Comparison of ENCODE assay signal across 23 mouse cellular contexts in genomic region chr11:110414263-110414662, GRCm38 (mm10). TPM values are rescaled to one million over a fixed set of nuclear protein-coding genes. Genes with fewer than 3 reads are reported as not detected.
DNase-seq lines count a peak whose midpoint lies in the region; ATAC-seq and TF ChIP-seq lines count a peak whose summit lies in the region.
"Had no signal": no experiment of that assay in that cellular context is flagged by ENCODE, and none has a peak within 500 bp of the region (broad histone marks: within the 10 kb centered on the region; RNA-seq: fewer than 3 reads in every experiment).

No protein-coding gene starts in this region.

- no peak for TF ChIP-seq CTCF in midbrain, postnatal 0 days (IDR thresholded peaks at IDR 0.05)
- no peak for TF ChIP-seq CTCF in liver, postnatal 0 days (IDR thresholded peaks at IDR 0.05; ENCODE audit: low read depth)

- ATAC-seq in embryonic facial prominence, embryonic 15.5 days (ENCODE audit: insufficient number of reproducible peaks, low FRiP score, low TSS enrichment, low read depth) = no peak
- ATAC-seq in midbrain, embryonic 11.5 days (ENCODE audit: low FRiP score) = no peak
- ATAC-seq in midbrain, postnatal 0 days (ENCODE audit: low FRiP score) = no peak
- ATAC-seq in stomach, embryonic 16.5 days (ENCODE audit: insufficient read depth, low FRiP score) = no peak
- ATAC-seq in liver, postnatal 0 days = no peak
- ATAC-seq: activated CD4-positive, CD25-positive, alpha-beta regulatory T cell, adult 4 months; CD4-positive, CD25-positive, alpha-beta regulatory T cell, adult 4 months; forebrain, embryonic 13.5 days; forebrain, embryonic 15.5 days; forebrain, postnatal 0 days; Patski had no signal

- no peaks in the 10 kb centered on the region for H3K27me3 ChIP-seq in embryonic facial prominence, embryonic 15.5 days
- H3K27me3 ChIP-seq in embryonic facial prominence, embryonic 10.5 days (replicated peaks; ENCODE audit: low read depth, poor library complexity, severe bottlenecking) = no peaks in the 10 kb centered on the region
- H3K27me3 ChIP-seq in midbrain, embryonic 11.5 days (ENCODE audit: control insufficient read depth, insufficient read depth, low read length) = no peaks in the 10 kb centered on the region
- no peaks in the 10 kb centered on the region for H3K27me3 ChIP-seq in midbrain, postnatal 0 days (ENCODE audit: insufficient read depth, low read length)
- H3K27me3 ChIP-seq in stomach, embryonic 16.5 days (ENCODE audit: control insufficient read depth, insufficient read depth, low read length) = no peaks in the 10 kb centered on the region
- H3K27me3 ChIP-seq in liver, postnatal 0 days (ENCODE audit: insufficient read depth, low read length) = no peaks in the 10 kb centered on the region
- H3K27me3 ChIP-seq: embryonic facial prominence, embryonic 13.5 days; forebrain, embryonic 13.5 days; forebrain, embryonic 15.5 days; Patski had no signal

- H3K9me3 ChIP-seq in embryonic facial prominence, embryonic 15.5 days (replicated peaks) = no peaks in the 10 kb centered on the region
- no peaks in the 10 kb centered on the region for H3K9me3 ChIP-seq in embryonic facial prominence, embryonic 10.5 days
- no peaks in the 10 kb centered on the region for H3K9me3 ChIP-seq in midbrain, embryonic 11.5 days (ENCODE audit: control insufficient read depth, low read length)
- H3K9me3 ChIP-seq in midbrain, postnatal 0 days (ENCODE audit: low read length) = no peaks in the 10 kb centered on the region
- no peaks in the 10 kb centered on the region for H3K9me3 ChIP-seq in stomach, embryonic 16.5 days (replicated peaks; ENCODE audit: control insufficient read depth, low read length)
- H3K9me3 ChIP-seq in liver, postnatal 0 days (ENCODE audit: low read length) = no peaks in the 10 kb centered on the region
- H3K9me3 ChIP-seq: embryonic facial prominence, embryonic 13.5 days; forebrain, embryonic 13.5 days; forebrain, embryonic 15.5 days had no signal

- H3K36me3 ChIP-seq in embryonic facial prominence, embryonic 15.5 days = no peaks in the 10 kb centered on the region
- H3K36me3 ChIP-seq in embryonic facial prominence, embryonic 10.5 days (replicated peaks) = peaks cover 27% of the 10 kb centered on the region
- H3K36me3 ChIP-seq in midbrain, embryonic 11.5 days (ENCODE audit: control insufficient read depth, insufficient read depth, low read length) = no peaks in the 10 kb centered on the region
- H3K36me3 ChIP-seq in midbrain, postnatal 0 days (ENCODE audit: insufficient read depth, low read length) = no peaks in the 10 kb centered on the region
- no peaks in the 10 kb centered on the region for H3K36me3 ChIP-seq in stomach, embryonic 16.5 days (ENCODE audit: control insufficient read depth, insufficient read depth, low read length)
- H3K36me3 ChIP-seq in liver, postnatal 0 days (replicated peaks; ENCODE audit: insufficient read depth, low read length) = no peaks in the 10 kb centered on the region
- H3K36me3 ChIP-seq: forebrain, embryonic 15.5 days had no signal

- TF ChIP-seq EP300 in liver, postnatal 0 days (IDR thresholded peaks at IDR 0.05; ENCODE audit: low read depth) = no peak

- WGBS in embryonic facial prominence, embryonic 15.5 days = 65% methylated on average over 7 of the region's 7 CpGs
- WGBS in embryonic facial prominence, embryonic 10.5 days = 89% methylated on average over 7 of the region's 7 CpGs
- WGBS in midbrain, embryonic 11.5 days = 92% methylated on average over 7 of the region's 7 CpGs
- 90% methylated on average over 7 of the region's 7 CpGs for WGBS in midbrain, postnatal 0 days
- 74% methylated on average over 7 of the region's 7 CpGs for whole genome bisulfite sequencing in stomach, embryonic 16.5 days
- 67% methylated on average over 7 of the region's 7 CpGs for WGBS in liver, postnatal 0 days (ENCODE audit: insufficient replicate concordance)

- H3K4me2 ChIP-seq in embryonic facial prominence, embryonic 15.5 days (replicated peaks) = no peak overlapping the region
- no peak overlapping the region for H3K4me2 ChIP-seq in midbrain, embryonic 11.5 days
- H3K4me2 ChIP-seq in midbrain, postnatal 0 days (ENCODE audit: low read depth, low read length, poor library complexity, severe bottlenecking) = no peak overlapping the region
- no peak overlapping the region for H3K4me2 ChIP-seq in stomach, embryonic 16.5 days (ENCODE audit: low read depth, low read length)
- H3K4me2 ChIP-seq in liver, postnatal 0 days (ENCODE audit: low read depth, low read length) = no peak overlapping the region
- H3K4me2 ChIP-seq: embryonic facial prominence, embryonic 13.5 days; forebrain, embryonic 13.5 days; forebrain, embryonic 15.5 days had no signal

- no peak overlapping the region for H3K9ac ChIP-seq in embryonic facial prominence, embryonic 15.5 days
- H3K9ac ChIP-seq in midbrain, embryonic 11.5 days (ENCODE audit: low read length) = no peak overlapping the region
- no peak overlapping the region for H3K9ac ChIP-seq in midbrain, postnatal 0 days (replicated peaks; ENCODE audit: low read length, poor library complexity, severe bottlenecking)
- no peak overlapping the region for H3K9ac ChIP-seq in stomach, embryonic 16.5 days (ENCODE audit: low read length)
- H3K9ac ChIP-seq in liver, postnatal 0 days (replicated peaks) = no peak overlapping the region
- H3K9ac ChIP-seq: embryonic facial prominence, embryonic 13.5 days; forebrain, embryonic 13.5 days; forebrain, embryonic 15.5 days; forebrain, postnatal 0 days had no signal

- no peak for DNase-seq in embryonic facial prominence, embryonic 10.5 days (ENCODE audit: low spot score)
- DNase-seq in midbrain, embryonic 11.5 days (ENCODE audit: low spot score, missing footprints) = peak; percentile 35
- DNase-seq in midbrain, postnatal 0 days (ENCODE audit: low spot score) = no peak
- DNase-seq in liver, postnatal 0 days = no peak
- DNase-seq in adrenal gland, adult 2 months = no peak
- DNase-seq: adrenal gland, postnatal 10 days; adrenal gland, postnatal 25 days; B cell, adult 2 months; cerebellum, adult 11 months; cerebellum, adult 18-20 months; cerebellum, adult 8-10 months; cerebellum, adult 9-11 months; cerebellum, postnatal 14 days; cerebellum, postnatal 36 days; forebrain, postnatal 0 days had no signal

- peaks cover 9% of the 10 kb centered on the region for H3K4me1 ChIP-seq in embryonic facial prominence, embryonic 15.5 days
- no peaks in the 10 kb centered on the region for H3K4me1 ChIP-seq in embryonic facial prominence, embryonic 10.5 days
- H3K4me1 ChIP-seq in midbrain, embryonic 11.5 days (ENCODE audit: control insufficient read depth, insufficient read depth, low read length) = no peaks in the 10 kb centered on the region; the same call in 1 of the 2 replicates
- H3K4me1 ChIP-seq in midbrain, postnatal 0 days (ENCODE audit: insufficient read depth, low read length) = no peaks in the 10 kb centered on the region
- H3K4me1 ChIP-seq in stomach, embryonic 16.5 days (ENCODE audit: control insufficient read depth, insufficient read depth, low read length) = 0 out of 2 replicates have a peak, but pooled peaks cover 3% of the 10 kb centered on the region
- no peaks in the 10 kb centered on the region for H3K4me1 ChIP-seq in liver, postnatal 0 days (ENCODE audit: insufficient read depth)
- H3K4me1 ChIP-seq: forebrain, embryonic 15.5 days had no signal

- H3K27ac ChIP-seq in embryonic facial prominence, embryonic 15.5 days (replicated peaks) = peak overlapping the region; percentile 63
- H3K27ac ChIP-seq in embryonic facial prominence, embryonic 10.5 days (replicated peaks) = no peak overlapping the region
- H3K27ac ChIP-seq in midbrain, embryonic 11.5 days (ENCODE audit: low read depth, low read length) = no peak overlapping the region
- H3K27ac ChIP-seq in midbrain, postnatal 0 days (ENCODE audit: low read depth, low read length) = no peak overlapping the region
- H3K27ac ChIP-seq in stomach, embryonic 16.5 days (ENCODE audit: low read length) = peak overlapping the region; percentile 50; the same call in 1 of the 2 replicates
- no peak overlapping the region for H3K27ac ChIP-seq in liver, postnatal 0 days (ENCODE audit: low read depth)
- H3K27ac ChIP-seq: forebrain, embryonic 13.5 days; forebrain, embryonic 15.5 days had no signal

- H3K4me3 ChIP-seq in embryonic facial prominence, embryonic 15.5 days (replicated peaks) = no peak overlapping the region
- H3K4me3 ChIP-seq in embryonic facial prominence, embryonic 10.5 days = no peak overlapping the region
- no peak overlapping the region for H3K4me3 ChIP-seq in midbrain, embryonic 11.5 days (ENCODE audit: low read depth, low read length)
- H3K4me3 ChIP-seq in midbrain, postnatal 0 days (ENCODE audit: low read depth, low read length) = no peak overlapping the region
- H3K4me3 ChIP-seq in stomach, embryonic 16.5 days (replicated peaks; ENCODE audit: low read length) = no peak overlapping the region
- H3K4me3 ChIP-seq in liver, postnatal 0 days (ENCODE audit: low read depth, low read length) = no peak overlapping the region
- H3K4me3 ChIP-seq: embryonic facial prominence, embryonic 13.5 days; forebrain, embryonic 13.5 days; forebrain, embryonic 15.5 days had no signal

RNA-seq across cellular contexts. Expression of gene Map2k6, which starts 15.3 kb away (rescaled TPM):
- polyA plus RNA-seq in embryonic facial prominence, embryonic 15.5 days (2015; fragmentation: Nextera tagmentation; extraction: Ambion mirVana) = 18.0 and 19.4 TPM in 2 replicates
- polyA plus RNA-seq in embryonic facial prominence, embryonic 10.5 days (2016; fragmentation: Nextera tagmentation; extraction: Ambion mirVana) = 43.9 and 46.4 TPM in 2 replicates
- polyA plus RNA-seq in midbrain, embryonic 11.5 days (2014; fragmentation: Nextera tagmentation; extraction: Ambion mirVana) = 37.1 and 38.7 TPM in 2 replicates
- 12.3 and 14.9 TPM in 2 replicates for total RNA-seq in midbrain, postnatal 0 days (2014; rRNA removed)
- polyA plus RNA-seq in midbrain, postnatal 0 days (2015; fragmentation: Nextera tagmentation; extraction: Ambion mirVana) = 10.1 and 10.6 TPM in 2 replicates
- polyA plus RNA-seq in stomach, embryonic 16.5 days (2015; fragmentation: Nextera tagmentation; extraction: Ambion mirVana) = 16.9 and 17.6 TPM in 2 replicates
- 3.7 and 4.2 TPM in 2 replicates for polyA plus RNA-seq in liver, postnatal 0 days (2015; fragmentation: Nextera tagmentation; extraction: Ambion mirVana)
- 1 to 10 TPM; 4.0 to 4.4 TPM for total RNA-seq in adrenal gland, adult 2 months (2021)
- 0.42 and 0.45 TPM in 2 replicates for polyA plus RNA-seq in adrenal gland, adult 2 months (2012; rRNA removed)

Comparison
In these comparisons a context has a peak if more than half of its experiments do, and no peak if none do; other contexts are left out.
1. H3K27ac ChIP-seq: peak in embryonic facial prominence, embryonic 15.5 days (single experiment) and stomach, embryonic 16.5 days (single experiment); none in embryonic facial prominence, embryonic 10.5 days (single experiment), midbrain, embryonic 11.5 days (single experiment), midbrain, postnatal 0 days (single experiment) and liver, postnatal 0 days (single experiment).